Comparison of ENCODE assay signal across 13 mouse cellular contexts in the genomic region with DNA sequence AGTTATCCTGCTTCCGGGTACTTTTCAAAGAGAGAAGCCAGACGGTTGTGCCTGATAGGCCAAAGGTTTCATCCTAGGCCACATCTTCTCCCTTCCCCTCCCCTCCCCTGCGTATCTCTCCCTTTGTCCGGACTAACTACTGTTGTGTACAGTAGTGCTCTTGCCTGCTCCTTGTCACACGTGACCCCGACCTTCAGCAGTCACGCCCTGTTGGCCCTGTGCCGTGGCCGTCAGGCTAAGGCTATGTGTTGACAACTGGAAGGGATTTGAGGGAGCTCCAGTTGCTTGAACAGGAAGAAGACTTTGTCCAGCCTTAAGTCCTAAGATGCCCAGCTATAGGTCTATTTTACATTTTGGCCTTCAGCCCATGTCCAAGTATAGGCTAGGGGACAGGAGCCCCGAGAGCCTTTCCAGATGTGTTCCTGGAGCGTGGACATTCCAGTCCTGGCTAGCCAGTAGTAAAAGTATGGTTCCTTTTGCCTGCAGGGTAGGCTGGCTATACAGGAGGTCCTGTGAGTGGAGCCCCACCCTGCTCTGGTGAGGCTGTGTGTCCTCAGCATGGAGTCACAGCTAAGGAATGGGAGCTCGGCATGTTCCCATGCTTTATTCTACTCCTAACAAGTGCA. TPM values are rescaled to one million over a fixed set of nuclear protein-coding genes. Genes with fewer than 3 reads are reported as not detected.
DNase-seq lines count a peak whose midpoint lies in the region; ATAC-seq lines count a peak whose summit lies in the region.
"Had no signal": no experiment of that assay in that cellular context is flagged by ENCODE, and none has a peak within 500 bp of the region (broad histone marks: within the 10 kb centered on the region; RNA-seq: fewer than 3 reads in every experiment).

No protein-coding gene starts in this region.

- peak; percentile 45; the same call in 1 of the 2 replicates for ATAC-seq in heart, embryonic 14.5 days (ENCODE audit: insufficient number of reproducible peaks, insufficient read depth, low FRiP score, low read depth)
- ATAC-seq in midbrain, embryonic 14.5 days (ENCODE audit: low FRiP score, low TSS enrichment), result peak; percentile 37; the same call in 1 of the 2 replicates
- ATAC-seq in midbrain, embryonic 16.5 days, result no peak
- ATAC-seq in embryonic facial prominence, embryonic 15.5 days (ENCODE audit: insufficient number of reproducible peaks, low FRiP score, low TSS enrichment, low read depth), result 0 out of 2 replicates have a peak, but pooled peaks have one; percentile 56
- ATAC-seq: midbrain, embryonic 13.5 days had no signal

- DNase-seq in heart, adult 8-10 months (ENCODE audit: low spot score), result no peak
- DNase-seq in midbrain, embryonic 14.5 days, result no peak
- no peak for DNase-seq in natural killer cell, adult 2 months (ENCODE audit: low spot score in 2 of 2)
- no peak for DNase-seq in gastrocnemius, adult 18-20 months (ENCODE audit: low spot score)
- DNase-seq: kidney, postnatal 14 days; liver, embryonic 13.5 days had no signal

- H3K9ac ChIP-seq in heart, embryonic 14.5 days (ENCODE audit: low read length), result no peak overlapping the region
- H3K9ac ChIP-seq in midbrain, embryonic 14.5 days (replicated peaks; ENCODE audit: low read length), result no peak overlapping the region
- H3K9ac ChIP-seq in midbrain, embryonic 16.5 days (ENCODE audit: low read depth, low read length), result no peak overlapping the region
- H3K9ac ChIP-seq in embryonic facial prominence, embryonic 15.5 days, result no peak overlapping the region
- H3K9ac ChIP-seq: liver, embryonic 13.5 days; midbrain, embryonic 13.5 days had no signal

- H3K4me2 ChIP-seq in heart, embryonic 14.5 days (ENCODE audit: low read length), result no peak overlapping the region
- H3K4me2 ChIP-seq in midbrain, embryonic 14.5 days (ENCODE audit: low read length), result no peak overlapping the region
- H3K4me2 ChIP-seq in midbrain, embryonic 16.5 days (ENCODE audit: low read length), result no peak overlapping the region
- no peak overlapping the region for H3K4me2 ChIP-seq in embryonic facial prominence, embryonic 15.5 days (replicated peaks)
- H3K4me2 ChIP-seq: liver, embryonic 13.5 days; midbrain, embryonic 13.5 days had no signal

- H3K36me3 ChIP-seq in heart, embryonic 14.5 days (ENCODE audit: control insufficient read depth, insufficient read depth, low read length), result peaks cover 59% of the 10 kb centered on the region
- peaks cover 47% of the 10 kb centered on the region for H3K36me3 ChIP-seq in midbrain, embryonic 14.5 days (ENCODE audit: control insufficient read depth, insufficient read depth, low read length)
- H3K36me3 ChIP-seq in midbrain, embryonic 16.5 days (ENCODE audit: control insufficient read depth, insufficient read depth, low read length), result peaks cover 11% of the 10 kb centered on the region
- peaks cover 47% of the 10 kb centered on the region for H3K36me3 ChIP-seq in embryonic facial prominence, embryonic 15.5 days

- no peak overlapping the region for H3K4me3 ChIP-seq in heart, embryonic 14.5 days (ENCODE audit: control insufficient read depth in 1 of 2, insufficient read depth in 1 of 2, low read depth in 1 of 2, low read length in 2 of 2)
- no peak overlapping the region for H3K4me3 ChIP-seq in midbrain, embryonic 14.5 days (replicated peaks; ENCODE audit: low read depth, low read length)
- H3K4me3 ChIP-seq in midbrain, embryonic 16.5 days (ENCODE audit: low read depth, low read length), result no peak overlapping the region
- H3K4me3 ChIP-seq in embryonic facial prominence, embryonic 15.5 days (replicated peaks), result no peak overlapping the region
- H3K4me3 ChIP-seq: liver, embryonic 13.5 days; midbrain, embryonic 13.5 days had no signal

- H3K27ac ChIP-seq in heart, embryonic 14.5 days (replicated peaks in 1 of 2; ENCODE audit: control insufficient read depth in 1 of 2, insufficient read depth in 1 of 2, low read depth in 2 of 2, low read length in 2 of 2), result no peak overlapping the region
- no peak overlapping the region for H3K27ac ChIP-seq in midbrain, embryonic 14.5 days (replicated peaks; ENCODE audit: low read depth, low read length)
- H3K27ac ChIP-seq in midbrain, embryonic 16.5 days (ENCODE audit: low read length), result no peak overlapping the region
- no peak overlapping the region for H3K27ac ChIP-seq in embryonic facial prominence, embryonic 15.5 days (replicated peaks)
- H3K27ac ChIP-seq: liver, embryonic 13.5 days; macrophage; midbrain, embryonic 13.5 days had no signal

- no peaks in the 10 kb centered on the region for H3K27me3 ChIP-seq in heart, embryonic 14.5 days (ENCODE audit: control insufficient read depth, insufficient read depth, low read length)
- no peaks in the 10 kb centered on the region for H3K27me3 ChIP-seq in midbrain, embryonic 14.5 days (ENCODE audit: control insufficient read depth, insufficient read depth, low read length)
- no peaks in the 10 kb centered on the region for H3K27me3 ChIP-seq in midbrain, embryonic 16.5 days (ENCODE audit: control insufficient read depth, insufficient read depth, low read depth, low read length)
- H3K27me3 ChIP-seq in embryonic facial prominence, embryonic 15.5 days, result no peaks in the 10 kb centered on the region
- H3K27me3 ChIP-seq: liver, embryonic 13.5 days; midbrain, embryonic 13.5 days had no signal

- H3K4me1 ChIP-seq in heart, embryonic 14.5 days (ENCODE audit: control insufficient read depth in 2 of 2, insufficient read depth in 2 of 2, low read length in 2 of 2), result no peaks in the 10 kb centered on the region
- H3K4me1 ChIP-seq in midbrain, embryonic 14.5 days (ENCODE audit: control insufficient read depth, insufficient read depth, low read length), result no peaks in the 10 kb centered on the region
- no peaks in the 10 kb centered on the region for H3K4me1 ChIP-seq in midbrain, embryonic 16.5 days (ENCODE audit: control insufficient read depth, insufficient read depth, low read length)
- H3K4me1 ChIP-seq in embryonic facial prominence, embryonic 15.5 days, result no peaks in the 10 kb centered on the region
- H3K4me1 ChIP-seq: liver, embryonic 13.5 days; midbrain, embryonic 13.5 days had no signal

- WGBS in heart, embryonic 14.5 days, result 70% methylated on average over 12 of the region's 12 CpGs
- 93% methylated on average over 12 of the region's 12 CpGs for WGBS in midbrain, embryonic 14.5 days
- WGBS in midbrain, embryonic 16.5 days, result 93% methylated on average over 12 of the region's 12 CpGs
- WGBS in embryonic facial prominence, embryonic 15.5 days, result 90% methylated on average over 12 of the region's 12 CpGs

- H3K9me3 ChIP-seq in heart, embryonic 14.5 days (ENCODE audit: control insufficient read depth, low read length), result no peaks in the 10 kb centered on the region
- no peaks in the 10 kb centered on the region for H3K9me3 ChIP-seq in midbrain, embryonic 14.5 days (ENCODE audit: control insufficient read depth, low read length)
- no peaks in the 10 kb centered on the region for H3K9me3 ChIP-seq in midbrain, embryonic 16.5 days (replicated peaks; ENCODE audit: control insufficient read depth, low read length, poor library complexity, severe bottlenecking)
- no peaks in the 10 kb centered on the region for H3K9me3 ChIP-seq in embryonic facial prominence, embryonic 15.5 days (replicated peaks)
- H3K9me3 ChIP-seq: G1E; liver, embryonic 13.5 days; midbrain, embryonic 13.5 days had no signal

RNA-seq across cellular contexts. Expression of a gene that starts 47.3 kb away (rescaled TPM):
- not detected in 2 replicates for polyA plus RNA-seq in heart, embryonic 14.5 days (2014; fragmentation: Nextera tagmentation; extraction: Ambion mirVana)
- total RNA-seq in heart, adult 8-10 months (2022), result not detected
- 0.58 and 1.9 TPM in 2 replicates for polyA plus RNA-seq in midbrain, embryonic 14.5 days (2014; fragmentation: Nextera tagmentation; extraction: Ambion mirVana)
- 0.83 and 1.0 TPM in 2 replicates for polyA plus RNA-seq in midbrain, embryonic 16.5 days (2015; fragmentation: Nextera tagmentation; extraction: Ambion mirVana)
- polyA plus RNA-seq in embryonic facial prominence, embryonic 15.5 days (2015; fragmentation: Nextera tagmentation; extraction: Ambion mirVana), result 2.2 and 2.9 TPM in 2 replicates
- total RNA-seq in gastrocnemius, adult 18-20 months (2021), result not detected
- total RNA-seq: G1E; heart, postnatal 10 days had no signal
- polyA plus RNA-seq: G1E; liver, embryonic 13.5 days; macrophage had no signal
